ENCODE assay signal across 13 mouse cellular contexts in the genomic region with DNA sequence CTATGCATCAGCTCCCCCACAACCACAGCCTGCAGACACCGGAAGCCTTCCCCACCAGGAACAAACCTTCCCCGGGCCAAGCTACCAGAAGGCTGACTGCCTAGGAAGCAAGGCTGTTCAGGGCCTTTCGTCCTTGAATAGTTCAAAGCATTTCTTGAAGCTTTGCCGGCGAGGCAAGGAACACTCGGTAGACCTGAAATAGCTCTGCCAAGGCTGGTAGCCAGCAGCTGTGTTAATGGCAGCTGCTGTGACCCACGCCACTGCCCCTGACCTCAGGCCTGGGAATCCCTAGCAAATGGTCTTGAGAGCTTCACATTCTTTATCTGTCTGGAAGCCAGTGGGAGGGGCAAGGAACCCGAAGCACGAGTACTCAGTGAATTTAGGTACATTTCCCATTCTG. TPM values are rescaled to one million over a fixed set of nuclear protein-coding genes. Genes with fewer than 3 reads are reported as not detected.
DNase-seq lines count a peak whose midpoint lies in the region; ATAC-seq and TF ChIP-seq lines count a peak whose summit lies in the region.
"Had no signal": no experiment of that assay in that cellular context is flagged by ENCODE, and none has a peak within 500 bp of the region (broad histone marks: within the 10 kb centered on the region; RNA-seq: fewer than 3 reads in every experiment).

No protein-coding gene starts in this region.

- WGBS in heart, embryonic 14.5 days = 28% methylated on average over 9 of the region's 9 CpGs
- 36% methylated on average over 9 of the region's 9 CpGs for WGBS in limb, embryonic 10.5 days
- 69% methylated on average over 9 of the region's 9 CpGs for WGBS in forebrain, embryonic 11.5 days

- H3K36me3 ChIP-seq in heart, embryonic 14.5 days (ENCODE audit: control insufficient read depth, insufficient read depth, low read length) = no peaks in the 10 kb centered on the region
- no peaks in the 10 kb centered on the region for H3K36me3 ChIP-seq in E14TG2a.4 (ENCODE audit: insufficient read depth, low read length)
- no peaks in the 10 kb centered on the region for H3K36me3 ChIP-seq in limb, embryonic 10.5 days
- H3K36me3 ChIP-seq in forebrain, embryonic 11.5 days (ENCODE audit: control insufficient read depth, insufficient read depth, low read length) = no peaks in the 10 kb centered on the region
- H3K36me3 ChIP-seq: liver, embryonic 12.5 days; midbrain, embryonic 12.5 days had no signal

- peaks cover 7 to 23% of the 10 kb centered on the region in 2 experiments for H3K4me1 ChIP-seq in heart, embryonic 14.5 days (ENCODE audit: control insufficient read depth in 2 of 2, insufficient read depth in 2 of 2, low read length in 2 of 2)
- H3K4me1 ChIP-seq in E14TG2a.4 (replicated peaks; ENCODE audit: low read depth, low read length) = peaks cover 95% of the 10 kb centered on the region
- peaks cover 23% of the 10 kb centered on the region for H3K4me1 ChIP-seq in limb, embryonic 10.5 days
- no peaks in the 10 kb centered on the region for H3K4me1 ChIP-seq in forebrain, embryonic 11.5 days (replicated peaks; ENCODE audit: control insufficient read depth, insufficient read depth, low read length)
- H3K4me1 ChIP-seq: liver, embryonic 12.5 days had no signal

- H3K9ac ChIP-seq in heart, embryonic 14.5 days (ENCODE audit: low read length) = 0 out of 2 replicates have a peak overlapping the region, but pooled peaks have one; percentile 6
- H3K9ac ChIP-seq in forebrain, embryonic 11.5 days (ENCODE audit: low read length) = no peak overlapping the region
- H3K9ac ChIP-seq: forebrain, embryonic 13.5 days; liver, embryonic 12.5 days; midbrain, embryonic 12.5 days had no signal

- no peak overlapping the region for H3K4me2 ChIP-seq in heart, embryonic 14.5 days (ENCODE audit: low read length)
- H3K4me2 ChIP-seq in forebrain, embryonic 11.5 days (ENCODE audit: low read depth, low read length, severe bottlenecking) = no peak overlapping the region
- H3K4me2 ChIP-seq: forebrain, embryonic 13.5 days; liver, embryonic 12.5 days; midbrain, embryonic 12.5 days had no signal

- ATAC-seq in heart, embryonic 14.5 days (ENCODE audit: insufficient number of reproducible peaks, insufficient read depth, low FRiP score, low read depth) = no peak
- ATAC-seq in forebrain, embryonic 11.5 days (replicated peaks; ENCODE audit: low FRiP score) = no peak
- ATAC-seq: forebrain, embryonic 13.5 days; liver, embryonic 12.5 days had no signal

- TF ChIP-seq CTCF in E14TG2a.4 (conservative IDR thresholded peaks at IDR 0.05; ENCODE audit: low read length) = no peak

- H3K27ac ChIP-seq in heart, embryonic 14.5 days (replicated peaks in 1 of 2; ENCODE audit: control insufficient read depth in 1 of 2, insufficient read depth in 1 of 2, low read depth in 2 of 2, low read length in 2 of 2) = peak overlapping the region; percentile 6 to 49
- H3K27ac ChIP-seq in limb, embryonic 10.5 days = peak overlapping the region; percentile 7; the same call in 1 of the 2 replicates
- H3K27ac ChIP-seq in forebrain, embryonic 11.5 days (ENCODE audit: low read depth, low read length) = no peak overlapping the region
- H3K27ac ChIP-seq: forebrain, embryonic 13.5 days; liver, embryonic 12.5 days; midbrain, embryonic 12.5 days had no signal

- H3K4me3 ChIP-seq in heart, embryonic 14.5 days (ENCODE audit: control insufficient read depth in 1 of 2, insufficient read depth in 1 of 2, low read depth in 1 of 2, low read length in 2 of 2) = no peak overlapping the region
- H3K4me3 ChIP-seq in E14TG2a.4 (replicated peaks; ENCODE audit: low read length) = peak overlapping the region; percentile 62
- H3K4me3 ChIP-seq in limb, embryonic 10.5 days = no peak overlapping the region
- no peak overlapping the region for H3K4me3 ChIP-seq in forebrain, embryonic 11.5 days (ENCODE audit: low read depth, low read length)
- H3K4me3 ChIP-seq: forebrain, embryonic 13.5 days; liver, embryonic 12.5 days; midbrain, embryonic 12.5 days had no signal

- no peaks in the 10 kb centered on the region for H3K9me3 ChIP-seq in heart, embryonic 14.5 days (ENCODE audit: control insufficient read depth, low read length)
- no peaks in the 10 kb centered on the region for H3K9me3 ChIP-seq in E14TG2a.4 (ENCODE audit: low read length)
- no peaks in the 10 kb centered on the region for H3K9me3 ChIP-seq in limb, embryonic 10.5 days (replicated peaks)
- no peaks in the 10 kb centered on the region for H3K9me3 ChIP-seq in forebrain, embryonic 11.5 days (ENCODE audit: control insufficient read depth, low read length)
- H3K9me3 ChIP-seq: forebrain, embryonic 13.5 days; liver, embryonic 12.5 days; midbrain, embryonic 12.5 days had no signal

- no peak for DNase-seq in heart, postnatal 4 days
- DNase-seq in brain, adult 2 months (ENCODE audit: low read depth, low spot score) = peak; percentile 20
- no peak for DNase-seq in limb, embryonic 10.5 days (ENCODE audit: low spot score)
- no peak for DNase-seq in thymus, postnatal 4 days
- no peak for DNase-seq in forebrain, embryonic 11.5 days (ENCODE audit: low spot score)
- no peak for DNase-seq in right cerebral cortex, postnatal 36 days (ENCODE audit: low spot score in 2 of 2)
- DNase-seq: kidney, postnatal 25 days; right cerebral cortex, adult 18-20 months had no signal

- H3K27me3 ChIP-seq in heart, embryonic 14.5 days (ENCODE audit: control insufficient read depth, insufficient read depth, low read length) = no peaks in the 10 kb centered on the region
- H3K27me3 ChIP-seq in E14TG2a.4 (ENCODE audit: insufficient read depth, low read length) = no peaks in the 10 kb centered on the region
- no peaks in the 10 kb centered on the region for H3K27me3 ChIP-seq in limb, embryonic 10.5 days (ENCODE audit: low read depth, poor library complexity, severe bottlenecking)
- H3K27me3 ChIP-seq in forebrain, embryonic 11.5 days (ENCODE audit: control insufficient read depth, insufficient read depth, low read length) = no peaks in the 10 kb centered on the region
- H3K27me3 ChIP-seq: forebrain, embryonic 13.5 days; liver, embryonic 12.5 days; midbrain, embryonic 12.5 days had no signal

RNA-seq across cellular contexts. Expression of a gene that starts 35.3 kb away (rescaled TPM):
- 26.1 and 28.2 TPM in 2 replicates for polyA plus RNA-seq in heart, embryonic 14.5 days (2014; fragmentation: Nextera tagmentation; extraction: Ambion mirVana)
- 100 to 1,000 TPM; 196 to 207 TPM for total RNA-seq in heart, postnatal 4 days (2021)
- polyA plus RNA-seq in limb, embryonic 10.5 days (2016; fragmentation: Nextera tagmentation; extraction: Ambion mirVana) = 23.0 and 23.6 TPM in 2 replicates
- 40.8 and 42.4 TPM in 2 replicates for polyA plus RNA-seq in forebrain, embryonic 11.5 days (2014; fragmentation: Nextera tagmentation; extraction: Ambion mirVana)
